Mouse (Mus musculus) forebrain, postnatal 0 days (tissue): ENCODE measurements around the gene Uqcc2. TPM values are rescaled to one million over a fixed set of nuclear protein-coding genes. Genes with fewer than 3 reads are reported as not detected.

ENCODE experiments used
- ATAC-seq: fragments of 200-750 bp; cut with Nextera tagmentation; 2 replicates; pipeline ENCODE4 v1.8.0; 2017; ENCODE audit warnings: mild to moderate bottlenecking, moderate library complexity
- DNase-seq: peaks from one replicate; pipeline ENCODE4 v3.0.0-alpha.2; 2015
- H3K27ac ChIP-seq: fragments of 300-500 bp; sonication (generic); 2 replicates; pipeline ENCODE4 v1.5.1; 2014; ENCODE audit warnings: low read depth, mild to moderate bottlenecking, antibody characterized with exemption, low read length, moderate library complexity, mixed read lengths
- H3K27me3 ChIP-seq: fragments of 300-500 bp; sonication (generic); 2 replicates; pipeline ENCODE4 v1.6.1; 2014; ENCODE audit warnings: mild to moderate bottlenecking, low read length, mixed read lengths; ENCODE audit not compliant: insufficient read depth
- H3K36me3 ChIP-seq: fragments of 300-500 bp; sonication (generic); 2 replicates; pipeline ENCODE4 v1.6.1; 2014; ENCODE audit warnings: mild to moderate bottlenecking, moderate library complexity; ENCODE audit not compliant: insufficient read depth
- H3K4me1 ChIP-seq: fragments of 300-500 bp; sonication (generic); 2 replicates; pipeline ENCODE4 v1.6.1; 2014; ENCODE audit warnings: antibody characterized with exemption; ENCODE audit not compliant: insufficient read depth
- H3K4me2 ChIP-seq: fragments of 300-500 bp; sonication (generic); 2 replicates; pipeline ENCODE4 v1.6.1; 2014; ENCODE audit warnings: low read depth, mild to moderate bottlenecking, moderate library complexity
- H3K4me3 ChIP-seq: fragments of 300-500 bp; sonication (generic); 2 replicates; pipeline ENCODE4 v1.5.1; 2014; ENCODE audit warnings: low read depth, low read length, mixed read lengths
- H3K9ac ChIP-seq: fragments of 300-500 bp; sonication (generic); 2 replicates; pipeline ENCODE4 v1.6.1; 2014; ENCODE audit warnings: mild to moderate bottlenecking
- H3K9me3 ChIP-seq: fragments of 300-500 bp; sonication (generic); 2 replicates; pipeline ENCODE4 v1.6.1; 2016; ENCODE audit warnings: low read length
- CTCF ChIP-seq: sonication (generic); IDR thresholded peaks from 2 replicates; pipeline ENCODE4 v1.5.1; 2016; ENCODE audit warnings: antibody characterized with exemption, control low read depth, low read depth
- WGBS: fragments of 180-500 bp; shearing (Covaris S2); extraction: QIAGEN DNeasy Blood & Tissue Kit; methylation state at CpG from one replicate; pipeline ENCODE4 v1.1.7; 2014; 5-methylcytosine and 5-hydroxymethylcytosine counted together
- polyA plus RNA-seq: library from polyadenylated mRNA; unstranded; fragments of >200 nt; fragmentation: Nextera tagmentation; extraction: Ambion mirVana; gene quantifications from 2 replicates; pipeline ENCODE4 v1.2.1, GENCODE M21; 2015
- total RNA-seq: library from RNA; depleted of rRNA; stranded (reverse); fragments of >200 nt; gene quantifications from 2 replicates; pipeline ENCODE4 v1.2.3, GENCODE M21; 2014

The Uqcc2 gene
- total and polyA plus RNA-seq, 2 experiments from 2014 or later = 214 to 388 TPM

DNA sequence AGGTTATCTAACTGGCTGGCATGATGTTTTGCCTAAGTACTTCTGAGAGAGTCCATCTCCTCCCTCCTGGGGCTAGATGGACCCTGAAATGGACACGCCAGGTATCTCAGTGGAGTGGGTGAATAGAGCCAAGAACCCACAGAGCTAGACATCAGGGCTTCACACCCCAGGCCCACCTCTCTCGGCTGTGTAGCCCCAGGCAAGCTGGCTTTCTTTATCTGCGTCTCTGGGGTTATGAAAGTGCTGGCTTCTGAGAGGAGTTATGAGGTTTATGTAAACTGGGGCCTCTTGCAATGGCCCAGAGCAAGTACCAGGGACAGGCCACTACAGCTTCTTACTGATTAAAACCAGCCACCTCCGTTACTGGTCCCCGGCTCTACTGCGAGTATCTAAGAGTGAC is 21.2 kb upstream of the Uqcc2 start:
- no peaks in the 10 kb centered on the region for H3K4me1 ChIP-seq
- no peak overlapping the region for H3K27ac ChIP-seq
- no peak overlapping the region for H3K9ac ChIP-seq
- H3K36me3 ChIP-seq = no peaks in the 10 kb centered on the region
- no peak for TF ChIP-seq CTCF
- H3K4me3 ChIP-seq = no peak overlapping the region
- WGBS = 82% methylated on average over 6 of the region's 6 CpGs
- H3K4me2 ChIP-seq = no peak overlapping the region
- no peaks in the 10 kb centered on the region for H3K9me3 ChIP-seq
- ATAC-seq (no peak), DNase-seq (no peak)
- no peaks in the 10 kb centered on the region for H3K27me3 ChIP-seq

DNA sequence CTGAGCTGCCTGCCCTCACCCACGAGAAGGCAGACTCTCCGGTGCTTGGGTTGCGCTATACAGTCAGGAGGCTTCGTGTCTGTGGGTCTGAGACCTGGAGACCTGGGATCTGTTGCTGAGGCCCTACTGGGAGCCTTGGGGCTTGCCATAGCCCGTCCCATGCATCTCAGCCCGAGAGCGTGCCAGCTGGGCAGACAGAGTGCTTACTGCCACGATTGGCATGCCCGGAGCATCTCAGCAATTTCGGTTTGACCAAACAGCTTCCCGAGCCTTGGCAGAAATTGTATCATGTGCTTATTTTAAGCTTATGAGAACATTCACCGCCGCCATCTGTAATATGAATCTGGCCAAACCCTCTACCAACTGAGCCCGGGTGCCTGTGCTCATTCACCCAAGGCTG is 20.5 kb upstream of the Uqcc2 start:
- no peaks in the 10 kb centered on the region for H3K9me3 ChIP-seq
- no peak overlapping the region for H3K27ac ChIP-seq
- H3K36me3 ChIP-seq = no peaks in the 10 kb centered on the region
- DNase-seq = no peak
- ATAC-seq = peak; percentile 16; the same call in 1 of the 2 replicates
- TF ChIP-seq CTCF = no peak
- no peak overlapping the region for H3K9ac ChIP-seq
- 67% methylated on average over 14 of the region's 14 CpGs for WGBS
- H3K4me1 ChIP-seq = no peaks in the 10 kb centered on the region
- H3K27me3 ChIP-seq = no peaks in the 10 kb centered on the region
- no peak overlapping the region for H3K4me3 ChIP-seq
- no peak overlapping the region for H3K4me2 ChIP-seq

DNA sequence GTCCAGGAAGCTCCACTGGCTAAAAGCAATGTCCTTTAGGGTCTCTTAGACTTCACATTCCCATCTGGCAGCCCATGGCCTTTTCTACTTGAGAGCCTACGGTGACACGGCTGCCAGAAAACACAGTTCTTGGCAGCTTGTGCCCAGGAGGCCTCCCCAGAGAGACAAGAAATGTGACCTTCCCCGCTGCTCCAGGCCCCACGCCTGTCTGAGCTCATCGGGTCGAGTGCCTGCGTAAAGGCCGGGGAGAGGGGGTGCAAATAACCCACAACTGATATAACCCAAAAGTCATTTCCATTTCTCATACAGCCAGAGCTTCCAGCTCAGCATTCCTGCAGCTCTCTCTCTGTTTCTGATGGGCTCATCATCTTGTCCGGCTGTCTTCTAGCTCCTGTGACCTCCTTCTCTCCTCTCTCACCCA is 20.1 kb upstream of the Uqcc2 start:
- no peak for DNase-seq
- no peaks in the 10 kb centered on the region for H3K4me1 ChIP-seq
- no peak overlapping the region for H3K4me2 ChIP-seq
- no peak overlapping the region for H3K9ac ChIP-seq
- 61% methylated on average over 9 of the region's 9 CpGs for WGBS
- H3K9me3 ChIP-seq = no peaks in the 10 kb centered on the region
- no peak for ATAC-seq
- no peaks in the 10 kb centered on the region for H3K36me3 ChIP-seq
- H3K27ac ChIP-seq = no peak overlapping the region
- H3K4me3 ChIP-seq = no peak overlapping the region
- H3K27me3 ChIP-seq = no peaks in the 10 kb centered on the region
- TF ChIP-seq CTCF = no peak

DNA sequence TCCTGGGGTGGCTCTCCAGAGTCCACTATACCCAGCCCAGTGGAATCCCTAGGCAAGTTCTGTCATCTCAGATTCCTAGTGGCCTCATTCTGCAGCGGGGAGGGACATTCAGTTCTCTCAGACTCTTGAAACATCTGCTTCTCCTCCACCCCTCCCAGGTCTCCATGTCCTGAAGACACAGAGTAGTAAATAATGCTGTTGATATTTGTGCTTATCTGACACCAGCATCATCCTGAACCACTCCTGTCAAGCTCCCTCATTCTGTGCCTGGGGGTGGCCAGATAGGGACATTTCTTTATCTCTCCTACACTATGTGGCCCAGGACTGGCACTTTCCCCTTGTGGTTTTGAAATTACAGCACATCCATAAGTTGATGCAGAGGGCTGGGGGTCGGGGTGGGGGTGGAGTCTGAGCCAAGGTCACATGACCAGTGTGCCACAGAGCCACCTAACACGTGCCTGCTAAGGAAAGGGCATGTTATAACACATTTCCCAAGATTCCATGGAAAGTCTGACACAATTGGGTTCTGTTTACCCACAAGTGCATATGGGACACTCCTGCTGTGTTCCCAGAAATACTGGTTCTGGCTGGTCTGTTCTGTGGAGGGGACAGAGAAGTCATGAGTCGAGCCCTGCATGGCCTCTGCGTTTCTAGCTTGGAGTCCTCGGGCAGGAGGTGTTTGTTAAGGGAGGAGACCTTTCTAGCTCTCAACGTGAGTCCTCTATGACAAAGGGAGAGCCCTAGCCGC is 19.4 kb upstream of the Uqcc2 start:
- Histone ChIP-seq H3K9ac (no peak overlapping the region), H3K4me1 (no peaks in the 10 kb centered on the region), H3K9me3 (no peaks in the 10 kb centered on the region), H3K27ac (no peak overlapping the region), H3K4me3 (no peak overlapping the region), H3K27me3 (no peaks in the 10 kb centered on the region), H3K36me3 (no peaks in the 10 kb centered on the region), H3K4me2 (no peak overlapping the region)
- TF ChIP-seq CTCF = no peak
- 57% methylated on average over 8 of the region's 8 CpGs for WGBS
- no peak for DNase-seq
- ATAC-seq = 0 out of 2 replicates have a peak, but pooled peaks have one; percentile 10

DNA sequence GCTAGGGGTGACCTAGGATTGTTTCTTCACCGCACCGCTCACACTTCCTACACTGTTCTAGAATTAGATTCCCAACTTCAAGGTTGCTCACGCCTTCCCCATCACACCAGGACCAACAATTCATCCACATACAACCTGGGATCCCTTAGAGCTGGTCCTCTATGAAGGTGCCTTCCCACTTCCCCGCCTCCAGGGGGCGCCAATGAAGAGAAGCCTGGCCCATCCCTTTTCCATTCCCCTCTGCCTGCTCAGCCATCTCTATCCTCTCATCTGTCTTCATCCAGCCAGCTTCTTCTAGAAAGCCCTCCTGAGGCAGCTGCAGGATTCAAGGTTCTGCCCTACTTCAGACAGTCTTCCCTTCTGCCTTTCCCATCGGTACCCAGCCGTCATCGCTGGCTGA is 17.7 kb upstream of the Uqcc2 start:
- Histone ChIP-seq H3K4me3 (no peak overlapping the region), H3K36me3 (no peaks in the 10 kb centered on the region), H3K27me3 (no peaks in the 10 kb centered on the region), H3K9me3 (no peaks in the 10 kb centered on the region), H3K9ac (no peak overlapping the region), H3K4me1 (no peaks in the 10 kb centered on the region; the same call in 1 of the 2 replicates), H3K4me2 (no peak overlapping the region), H3K27ac (no peak overlapping the region)
- DNase-seq (no peak), ATAC-seq (no peak)
- TF ChIP-seq CTCF = peak; percentile 47
- 75% methylated on average over 8 of the region's 8 CpGs for WGBS

DNA sequence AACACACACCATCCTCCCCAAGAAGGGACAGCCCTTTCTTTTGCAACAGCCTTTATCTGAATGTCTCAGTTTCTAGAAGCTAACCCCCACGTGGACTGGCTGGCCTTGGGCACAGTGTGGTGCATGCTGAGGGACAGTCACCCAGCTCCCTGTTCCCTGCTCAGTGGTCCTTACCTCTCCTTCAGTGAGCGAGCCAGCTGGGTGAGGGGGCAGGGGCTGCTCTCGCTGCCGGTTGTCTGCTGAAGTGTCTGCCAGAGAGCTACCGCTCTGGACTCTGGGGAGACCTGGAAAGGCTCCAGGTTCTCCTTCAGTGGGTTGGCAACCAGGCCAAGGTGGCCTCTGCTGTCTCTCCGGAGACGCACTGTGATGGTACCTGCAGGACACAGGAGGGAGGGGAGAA is 17.2 kb upstream of the Uqcc2 start:
- no peak overlapping the region for H3K4me3 ChIP-seq
- no peaks in the 10 kb centered on the region; the same call in 1 of the 2 replicates for H3K4me1 ChIP-seq
- no peak overlapping the region for H3K4me2 ChIP-seq
- no peak overlapping the region for H3K9ac ChIP-seq
- no peak for DNase-seq
- 62% methylated on average over 7 of the region's 7 CpGs for WGBS
- TF ChIP-seq CTCF = no peak
- no peaks in the 10 kb centered on the region for H3K27me3 ChIP-seq
- H3K36me3 ChIP-seq = no peaks in the 10 kb centered on the region
- no peak overlapping the region for H3K27ac ChIP-seq
- ATAC-seq = no peak
- no peaks in the 10 kb centered on the region for H3K9me3 ChIP-seq

- no peaks in the 10 kb centered on the region for H3K27me3 ChIP-seq
- H3K4me1 ChIP-seq = no peaks in the 10 kb centered on the region; the same call in 1 of the 2 replicates
- WGBS = 16% methylated on average over 8 of the region's 8 CpGs
- no peak for TF ChIP-seq CTCF
- no peak for ATAC-seq
- no peaks in the 10 kb centered on the region for H3K36me3 ChIP-seq
- H3K4me2 ChIP-seq = no peak overlapping the region
- no peak overlapping the region for H3K27ac ChIP-seq
- H3K9ac ChIP-seq = no peak overlapping the region
- no peaks in the 10 kb centered on the region for H3K9me3 ChIP-seq
- no peak for DNase-seq
- H3K4me3 ChIP-seq = no peak overlapping the region
Observed at GRCm38 (mm10) chr17:27146323-27146923, 12.7 kb upstream of the Uqcc2 start.
